Mouse (Mus musculus): ENCODE measurements around the gene Arf3. TPM values are rescaled to one million over a fixed set of nuclear protein-coding genes. Genes with fewer than 3 reads are reported as not detected.

Arf3 gene
- total and polyA plus RNA-seq, 2 experiments, result 10.5 to 43.0 TPM

- H3K27me3 ChIP-seq (ENCODE audit: control insufficient read depth, insufficient read depth, low read length), result no peaks in the 10 kb centered on the region
- H3K27ac ChIP-seq (replicated peaks; ENCODE audit: insufficient read depth, low read depth, low read length), result no peak overlapping the region
- H3K4me3 ChIP-seq (ENCODE audit: insufficient read depth, low read depth, low read length), result no peak overlapping the region
- no peak overlapping the region for H3K9ac ChIP-seq (ENCODE audit: low read depth, low read length)
- no peak for DNase-seq (ENCODE audit: extremely low read depth, low read depth, low spot score)
- no peaks in the 10 kb centered on the region for H3K79me2 ChIP-seq (ENCODE audit: control insufficient read depth, insufficient read depth, low read length)
- TF ChIP-seq POLR2A (IDR thresholded peaks at IDR 0.05; ENCODE audit: extremely low read depth, insufficient read depth, low read length) (no peak), CTCF (IDR thresholded peaks at IDR 0.05; ENCODE audit: low read depth, low read length) (no peak)
- 35% methylated on average over 6 of the region's 6 CpGs for WGBS
- no peaks in the 10 kb centered on the region for H3K36me3 ChIP-seq (ENCODE audit: control insufficient read depth, insufficient read depth, low read length)
- peaks cover 15% of the 10 kb centered on the region; the same call in 1 of the 2 replicates for H3K4me1 ChIP-seq (ENCODE audit: control insufficient read depth, insufficient read depth, low read length)
These were observed 29.6 kb downstream of the Arf3 start for GRCm38 (mm10) chr15:98733370-98733769.

- Histone ChIP-seq H3K4me3 (ENCODE audit: insufficient read depth, low read depth, low read length) (no peak overlapping the region), H3K36me3 (ENCODE audit: control insufficient read depth, insufficient read depth, low read length) (no peaks in the 10 kb centered on the region), H3K79me2 (ENCODE audit: control insufficient read depth, insufficient read depth, low read length) (no peaks in the 10 kb centered on the region), H3K4me1 (ENCODE audit: control insufficient read depth, insufficient read depth, low read length) (peaks cover 12% of the 10 kb centered on the region), H3K9ac (ENCODE audit: low read depth, low read length) (no peak overlapping the region), H3K27ac (replicated peaks; ENCODE audit: insufficient read depth, low read depth, low read length) (0 out of 2 replicates have a peak overlapping the region, but pooled peaks have one; percentile 24), H3K27me3 (ENCODE audit: control insufficient read depth, insufficient read depth, low read length) (no peaks in the 10 kb centered on the region)
- WGBS, result 29% methylated on average over 8 of the region's 8 CpGs
- TF ChIP-seq CTCF (IDR thresholded peaks at IDR 0.05; ENCODE audit: low read depth, low read length) (no peak), POLR2A (IDR thresholded peaks at IDR 0.05; ENCODE audit: extremely low read depth, insufficient read depth, low read length) (no peak)
- peak; percentile 82 for DNase-seq (ENCODE audit: extremely low read depth, low read depth, low spot score)
These were observed 30.9 kb downstream of the Arf3 start for GRCm38 (mm10) chr15:98732006-98732531.

GRCm38 (mm10) chr15:98730790-98731189 is 32.2 kb downstream of the Arf3 start:
- no peaks in the 10 kb centered on the region for H3K27me3 ChIP-seq (ENCODE audit: control insufficient read depth, insufficient read depth, low read length)
- H3K4me3 ChIP-seq (ENCODE audit: insufficient read depth, low read depth, low read length), result no peak overlapping the region
- no peak for DNase-seq (ENCODE audit: extremely low read depth, low read depth, low spot score)
- 76% methylated on average over 6 of the region's 6 CpGs for WGBS
- no peak overlapping the region for H3K27ac ChIP-seq (replicated peaks; ENCODE audit: insufficient read depth, low read depth, low read length)
- H3K4me1 ChIP-seq (ENCODE audit: control insufficient read depth, insufficient read depth, low read length), result peaks cover 15% of the 10 kb centered on the region
- H3K36me3 ChIP-seq (ENCODE audit: control insufficient read depth, insufficient read depth, low read length), result no peaks in the 10 kb centered on the region
- H3K79me2 ChIP-seq (ENCODE audit: control insufficient read depth, insufficient read depth, low read length), result no peaks in the 10 kb centered on the region
- TF ChIP-seq CTCF (IDR thresholded peaks at IDR 0.05; ENCODE audit: low read depth, low read length), result no peak
- no peak for TF ChIP-seq POLR2A (IDR thresholded peaks at IDR 0.05; ENCODE audit: extremely low read depth, insufficient read depth, low read length)
- H3K9ac ChIP-seq (ENCODE audit: low read depth, low read length), result no peak overlapping the region

GRCm38 (mm10) chr15:98729791-98730545 is 33.0 kb downstream of the Arf3 start:
- H3K4me3 ChIP-seq (ENCODE audit: insufficient read depth, low read depth, low read length), result no peak overlapping the region
- TF ChIP-seq POLR2A (IDR thresholded peaks at IDR 0.05; ENCODE audit: extremely low read depth, insufficient read depth, low read length) (no peak), CTCF (IDR thresholded peaks at IDR 0.05; ENCODE audit: low read depth, low read length) (no peak)

GRCm38 (mm10) chr15:98728366-98728765 is 34.6 kb downstream of the Arf3 start:
- DNase-seq (ENCODE audit: extremely low read depth, low read depth, low spot score), result no peak
- WGBS, result 43% methylated on average over 9 of the region's 9 CpGs
- Histone ChIP-seq H3K27ac (replicated peaks; ENCODE audit: insufficient read depth, low read depth, low read length) (no peak overlapping the region), H3K79me2 (ENCODE audit: control insufficient read depth, insufficient read depth, low read length) (no peaks in the 10 kb centered on the region), H3K9ac (ENCODE audit: low read depth, low read length) (no peak overlapping the region), H3K27me3 (ENCODE audit: control insufficient read depth, insufficient read depth, low read length) (no peaks in the 10 kb centered on the region), H3K36me3 (ENCODE audit: control insufficient read depth, insufficient read depth, low read length) (no peaks in the 10 kb centered on the region), H3K4me3 (ENCODE audit: insufficient read depth, low read depth, low read length) (no peak overlapping the region), H3K4me1 (ENCODE audit: control insufficient read depth, insufficient read depth, low read length) (peaks cover 13% of the 10 kb centered on the region)
- no peak for TF ChIP-seq POLR2A (IDR thresholded peaks at IDR 0.05; ENCODE audit: extremely low read depth, insufficient read depth, low read length)
- TF ChIP-seq CTCF (IDR thresholded peaks at IDR 0.05; ENCODE audit: low read depth, low read length), result no peak

More at GRCm38 (mm10) chr15:98729791-98730545, 33.0 kb downstream of the Arf3 start:
- DNase-seq (ENCODE audit: extremely low read depth, low read depth, low spot score), result peak; percentile 40
- Histone ChIP-seq H3K27ac (replicated peaks; ENCODE audit: insufficient read depth, low read depth, low read length) (no peak overlapping the region), H3K4me1 (ENCODE audit: control insufficient read depth, insufficient read depth, low read length) (peaks cover 15% of the 10 kb centered on the region), H3K9ac (ENCODE audit: low read depth, low read length) (no peak overlapping the region), H3K79me2 (ENCODE audit: control insufficient read depth, insufficient read depth, low read length) (no peaks in the 10 kb centered on the region), H3K27me3 (ENCODE audit: control insufficient read depth, insufficient read depth, low read length) (no peaks in the 10 kb centered on the region), H3K36me3 (ENCODE audit: control insufficient read depth, insufficient read depth, low read length) (no peaks in the 10 kb centered on the region)
- WGBS, result 70% methylated on average over 7 of the region's 7 CpGs

Measured in liver, adult 2 months (tissue).